Mouse (Mus musculus) heart, postnatal 0 days (tissue): Measurements from ENCODE around the gene Igsf3.

Experiments
- CTCF ChIP-seq: IDR thresholded peaks from 2 replicates; pipeline ENCODE4 v1.5.1; 2016; ENCODE audit warnings: antibody characterized with exemption, control low read depth, low read depth
- EP300 ChIP-seq: IDR thresholded peaks from 2 replicates; pipeline ENCODE4 v1.6.1; 2016; ENCODE audit warnings: antibody characterized with exemption, low read depth

DNA sequence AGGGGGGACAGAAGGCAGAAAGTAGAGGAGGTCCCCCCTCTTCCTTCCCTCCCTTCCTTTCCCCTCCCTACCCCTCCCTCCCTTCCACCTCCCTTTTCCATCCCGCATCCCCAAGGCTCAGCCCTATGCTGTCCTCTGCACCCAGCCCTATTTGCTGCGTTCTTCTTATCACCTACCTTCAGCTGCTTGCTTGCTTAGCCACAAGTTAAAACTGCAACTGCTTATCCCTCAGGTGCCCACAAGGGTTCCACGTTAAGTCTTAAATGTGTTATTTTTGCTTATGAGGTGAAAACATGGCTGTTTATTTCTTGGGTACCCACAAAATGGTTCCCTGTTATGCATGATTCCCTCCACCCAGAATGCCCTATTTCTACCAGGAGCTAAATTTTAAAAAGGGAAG lies 86.6 kb downstream of the Igsf3 start:
- TF ChIP-seq CTCF = no peak
- TF ChIP-seq EP300 = no peak
